Mouse (Mus musculus) retina, postnatal 7 days (tissue): ENCODE data around the gene Ankrd60.

ENCODE experiments used
- DNase-seq: peaks from one replicate; pipeline ENCODE4 v3.0.0-alpha.2; 2012; ENCODE audit warnings: low read depth, low spot score

The Ankrd60 gene

DNA sequence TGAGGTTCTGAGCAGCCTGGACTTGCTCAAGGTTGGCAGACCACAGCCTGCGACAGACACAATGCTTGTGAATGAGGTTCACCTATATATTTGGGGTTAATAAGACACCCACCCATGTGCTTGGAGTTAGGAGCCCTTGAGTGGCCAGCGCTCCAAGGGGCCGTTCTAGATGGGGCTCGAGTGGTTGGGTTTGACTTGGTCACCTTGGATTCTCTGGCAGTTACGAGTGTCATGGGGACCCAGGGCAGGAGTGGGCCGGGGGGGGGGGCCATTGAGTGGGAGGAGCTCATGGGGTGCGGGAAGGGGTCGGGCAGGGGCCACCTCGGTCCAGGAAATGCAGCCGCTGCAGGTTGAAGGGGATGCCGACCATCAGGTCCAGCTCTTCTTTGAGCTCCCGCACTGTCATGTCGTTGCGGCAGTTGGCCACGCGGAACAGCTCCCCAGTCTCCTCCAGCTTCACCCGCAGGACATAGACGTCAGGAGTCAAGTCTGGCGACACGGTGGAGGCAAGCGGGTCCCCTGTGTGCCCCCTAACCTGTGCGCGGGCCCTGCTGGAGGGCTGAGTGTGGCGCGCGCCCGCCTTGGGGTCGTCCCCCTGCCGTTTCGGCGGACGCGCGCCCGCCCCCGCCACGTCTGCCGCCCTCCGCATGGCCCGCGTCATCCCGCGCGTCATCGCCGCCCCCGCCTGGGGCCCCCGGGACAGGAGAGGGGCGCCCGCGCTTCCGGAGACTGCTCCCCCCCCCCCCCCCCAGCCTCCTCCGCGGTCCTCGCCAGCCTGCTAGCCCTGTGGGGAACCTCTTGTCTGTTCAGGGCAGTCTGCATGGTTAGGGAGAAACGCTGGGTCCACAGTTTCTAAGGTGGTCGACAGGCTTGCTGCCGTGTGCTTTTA lies at the start of gene Ankrd60:
TSS of gene Ankrd60 (minus strand) at position 697 of the 889 bp plus-strand sequence.
- DNase-seq, result no peak

DNA sequence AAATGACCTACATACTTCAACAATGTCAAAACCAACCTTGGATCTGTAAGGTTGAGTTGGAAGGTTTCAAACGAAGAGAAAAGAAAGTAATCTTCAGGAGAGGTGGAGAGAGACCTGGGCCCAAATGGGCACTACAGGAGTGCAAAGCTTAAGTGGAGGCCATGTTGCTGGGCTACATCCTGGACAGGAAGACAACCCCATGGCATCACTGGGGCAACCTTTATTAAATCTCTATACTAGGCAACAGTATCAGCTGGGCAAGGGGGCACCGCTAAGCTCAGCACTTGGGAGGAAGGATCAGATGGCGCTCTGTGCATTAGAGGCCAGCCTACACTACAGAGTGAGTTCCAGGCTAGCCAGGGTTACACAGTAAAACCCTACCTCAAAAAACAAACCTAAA lies 47.6 kb upstream of the Ankrd60 start:
- no peak for DNase-seq

DNA sequence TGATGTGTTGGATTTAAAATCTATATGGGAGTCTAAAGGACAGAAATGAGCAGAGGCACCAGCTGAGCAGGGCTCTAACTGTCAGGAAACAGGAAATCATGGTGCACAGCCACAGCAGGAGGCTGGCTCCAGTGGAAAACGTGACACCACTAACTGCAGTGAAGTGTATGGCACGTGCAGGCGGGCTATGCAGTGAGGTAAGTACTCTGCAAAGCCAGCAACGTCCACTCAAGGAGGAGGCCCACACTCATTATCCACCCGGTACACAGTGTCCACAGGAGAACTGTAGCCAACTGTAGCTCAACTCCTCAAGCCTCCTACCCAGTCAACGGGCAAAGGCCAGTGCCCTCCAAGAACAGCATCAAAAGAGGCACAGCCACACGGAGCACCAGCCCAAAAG lies 46.5 kb upstream of the Ankrd60 start:
- DNase-seq, result no peak

DNA sequence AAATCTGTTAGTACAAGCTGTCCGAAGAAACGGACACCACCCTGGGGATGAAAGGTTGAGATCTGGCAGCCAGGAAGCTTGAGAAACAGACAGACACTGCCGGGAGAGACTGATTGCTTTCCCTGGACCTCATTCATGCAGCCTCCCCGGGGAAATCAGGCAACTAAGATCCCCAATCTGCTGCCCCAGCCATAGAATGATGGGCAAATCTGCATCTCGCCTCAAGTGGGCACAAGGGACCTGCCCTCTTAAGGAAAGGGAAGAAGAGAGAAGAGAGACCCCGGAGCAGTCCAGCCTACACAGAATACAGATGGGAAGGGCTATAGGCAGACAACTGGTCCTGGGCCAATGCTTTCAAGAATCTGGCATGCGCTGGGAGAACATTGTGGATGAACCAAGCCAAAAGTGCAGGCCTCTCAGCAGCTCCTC lies 44.0 kb upstream of the Ankrd60 start:
- no peak for DNase-seq

DNA sequence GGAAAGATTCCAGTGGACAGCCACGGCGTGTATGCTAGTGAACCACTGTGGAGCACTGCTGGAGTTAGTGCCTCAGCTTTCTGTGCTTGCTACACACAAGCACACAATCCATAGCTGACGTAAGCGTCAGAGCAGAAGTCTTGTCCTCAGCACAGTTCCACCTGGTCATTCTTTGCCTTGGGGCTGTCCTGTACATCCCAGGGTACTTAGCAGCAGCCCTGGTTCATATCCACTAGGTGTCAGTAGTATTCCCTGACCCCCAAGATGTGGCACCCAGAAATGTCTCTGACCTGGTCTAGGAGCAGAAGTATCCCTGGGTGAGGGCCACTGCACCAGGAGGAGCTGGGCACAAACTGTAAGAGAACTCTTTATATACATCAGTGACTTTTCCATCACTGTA lies 42.5 kb upstream of the Ankrd60 start:
- no peak for DNase-seq

DNA sequence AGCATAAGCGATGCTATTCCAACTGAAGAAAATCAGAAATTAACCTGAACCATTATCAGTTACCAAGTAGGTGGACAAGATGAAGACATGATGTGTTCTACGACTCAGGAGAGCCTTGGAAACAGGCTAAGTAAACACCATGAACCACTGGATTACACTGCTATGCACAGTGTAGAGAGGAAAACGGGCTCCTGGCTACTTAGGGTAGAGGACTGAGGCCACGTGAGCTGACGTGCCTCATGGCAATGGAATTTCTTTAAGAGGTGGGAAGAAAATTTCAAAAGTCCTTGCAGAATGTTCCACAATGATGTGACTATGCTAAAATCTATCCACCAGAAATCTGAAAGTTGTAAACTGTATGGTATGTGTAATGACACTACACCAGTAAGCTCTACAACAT lies 41.0 kb upstream of the Ankrd60 start:
- DNase-seq, result no peak

DNA sequence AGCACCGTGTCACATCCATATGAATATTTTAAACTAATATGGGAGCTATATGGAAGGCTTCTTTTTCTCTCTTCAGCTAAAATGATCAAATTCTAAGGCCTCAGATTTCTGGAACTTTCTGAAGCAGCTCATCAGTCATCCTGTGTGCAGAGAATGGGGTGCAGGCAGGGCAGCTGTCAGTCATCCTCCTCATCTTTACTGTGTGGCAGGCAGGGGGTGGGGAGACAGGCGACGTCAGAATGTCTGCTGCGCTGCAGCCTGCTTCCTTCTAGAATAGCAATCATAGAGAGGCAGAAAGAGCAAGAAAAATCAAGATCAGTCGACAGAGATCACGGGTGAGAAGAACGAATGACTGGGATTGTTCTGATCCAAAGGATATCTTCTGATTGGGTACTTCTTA lies 38.0 kb upstream of the Ankrd60 start:
- no peak for DNase-seq

DNA sequence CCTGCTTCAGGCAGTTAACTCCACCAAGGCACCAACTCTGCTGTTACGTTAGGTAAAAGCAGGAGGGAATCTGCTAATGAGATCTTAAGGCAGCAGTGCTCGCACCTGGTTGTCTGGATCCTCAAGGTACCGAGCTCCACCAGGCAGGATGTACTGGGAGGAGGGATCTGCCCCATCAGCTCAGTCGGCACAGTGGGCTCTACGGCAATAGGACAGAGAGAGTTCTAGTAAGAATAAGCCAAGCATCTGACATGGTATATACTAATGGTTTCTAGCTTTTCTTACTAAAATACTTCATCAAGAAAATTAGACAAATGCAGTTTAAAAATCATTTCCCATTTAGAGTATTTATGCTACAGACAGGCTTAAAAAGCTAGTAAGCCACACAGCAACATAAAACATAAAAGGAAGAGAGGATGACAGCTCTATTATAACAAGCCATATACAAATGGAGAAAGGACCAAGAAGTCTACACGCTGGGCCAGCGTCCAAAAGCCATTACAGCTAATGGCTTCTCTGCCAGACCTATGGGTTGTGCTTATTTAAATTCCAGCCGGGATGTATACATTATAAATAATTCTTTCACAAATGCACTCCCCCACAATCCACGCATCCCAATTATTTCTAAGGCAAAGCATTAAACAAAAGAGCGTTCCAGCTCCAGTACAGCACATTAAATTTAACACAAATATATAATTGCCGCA lies 37.4 kb upstream of the Ankrd60 start:
- DNase-seq, result no peak

DNA sequence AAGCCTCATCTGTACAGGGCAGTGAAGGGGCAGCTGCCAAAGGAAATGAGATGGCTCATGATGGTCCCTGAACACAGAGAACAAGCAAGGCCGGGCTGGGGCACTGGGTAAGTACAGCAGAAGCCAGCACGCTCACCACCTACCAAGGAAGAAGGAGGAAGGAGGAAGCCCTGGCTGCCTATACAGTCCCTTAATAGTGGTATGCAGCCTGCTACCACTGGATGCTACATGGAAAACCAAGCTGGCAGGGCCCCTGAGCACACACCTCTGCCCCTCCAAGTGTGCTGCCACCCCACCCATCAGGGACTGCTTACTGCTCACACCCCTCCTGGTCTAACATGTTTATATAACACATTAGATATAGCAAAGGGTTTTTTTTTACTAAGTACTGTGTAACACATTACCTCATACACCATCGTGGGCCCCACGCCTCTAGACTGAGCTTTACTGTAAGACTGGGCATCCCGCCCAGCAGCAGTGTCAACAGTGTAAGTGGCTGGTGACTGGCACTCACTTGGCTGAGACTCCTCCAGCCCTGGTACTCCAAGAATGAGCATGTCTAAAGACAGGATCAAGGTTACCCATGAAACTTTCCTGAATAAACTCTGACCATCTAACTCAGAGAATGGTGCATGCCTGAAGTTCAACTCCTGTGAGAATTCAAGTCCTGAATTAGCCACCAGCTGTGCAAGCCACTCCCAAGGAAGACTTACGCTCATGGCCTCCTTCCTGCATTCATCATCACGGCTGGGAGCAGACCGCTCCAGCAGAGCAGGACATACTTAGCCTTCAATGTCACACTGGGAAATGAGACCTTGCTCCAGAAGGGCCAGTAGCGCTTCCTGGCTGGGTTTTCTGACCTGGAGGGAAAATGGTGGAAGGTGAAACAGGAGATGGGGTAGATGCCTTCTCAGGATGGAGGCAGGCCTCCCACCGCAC lies 30.1 kb upstream of the Ankrd60 start:
- no peak for DNase-seq

DNA sequence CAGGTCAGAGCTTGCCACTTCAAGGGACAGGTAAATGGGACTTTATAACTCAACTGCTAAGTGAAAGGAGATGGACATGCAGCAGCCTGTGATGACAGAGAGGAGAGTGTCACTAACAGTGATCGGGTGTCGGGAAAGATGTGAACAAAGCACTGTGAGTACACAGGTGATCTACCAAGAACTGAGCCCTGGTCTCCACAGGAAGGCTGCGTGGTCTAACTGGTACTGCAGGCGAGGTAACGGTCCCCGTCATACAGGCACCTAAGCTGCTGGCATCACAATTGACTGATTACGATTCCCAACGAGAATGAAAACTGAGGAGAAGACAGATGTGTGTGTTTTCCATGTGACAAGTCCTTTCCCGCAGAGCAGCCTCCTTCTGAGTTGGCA lies 28.2 kb upstream of the Ankrd60 start:
- no peak for DNase-seq

DNA sequence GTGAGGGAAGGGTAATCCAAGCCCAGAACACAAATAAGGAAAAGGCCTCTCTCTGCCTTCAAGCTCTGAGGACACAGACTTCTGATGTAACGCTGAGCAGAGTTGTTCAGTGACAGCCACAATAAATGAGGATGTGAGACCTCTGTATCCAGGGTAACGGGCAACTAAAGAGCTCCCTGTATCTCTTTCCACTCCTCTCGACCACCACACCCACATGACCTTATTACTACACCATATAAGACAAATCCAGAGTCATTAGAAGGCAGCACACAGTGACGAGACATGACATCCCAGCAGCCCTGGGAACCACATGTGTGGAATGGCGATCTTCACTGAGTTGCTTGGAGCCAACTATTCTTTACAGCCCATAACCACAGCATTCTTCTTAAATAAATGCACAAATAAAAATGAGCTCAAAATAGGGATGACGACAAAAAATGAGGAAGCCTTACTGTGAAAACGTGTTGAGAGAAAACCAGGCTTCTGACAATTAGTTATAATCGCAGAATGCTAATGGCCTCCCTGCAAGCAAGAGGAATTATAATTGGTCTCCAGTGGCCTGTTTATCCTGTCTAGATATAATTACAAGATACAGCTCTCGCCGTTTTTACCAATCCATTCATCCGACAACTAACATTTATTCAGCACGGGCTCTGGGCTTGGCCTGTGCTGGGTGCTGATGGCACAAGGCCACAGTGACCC lies 27.7 kb upstream of the Ankrd60 start:
- DNase-seq, result no peak

DNA sequence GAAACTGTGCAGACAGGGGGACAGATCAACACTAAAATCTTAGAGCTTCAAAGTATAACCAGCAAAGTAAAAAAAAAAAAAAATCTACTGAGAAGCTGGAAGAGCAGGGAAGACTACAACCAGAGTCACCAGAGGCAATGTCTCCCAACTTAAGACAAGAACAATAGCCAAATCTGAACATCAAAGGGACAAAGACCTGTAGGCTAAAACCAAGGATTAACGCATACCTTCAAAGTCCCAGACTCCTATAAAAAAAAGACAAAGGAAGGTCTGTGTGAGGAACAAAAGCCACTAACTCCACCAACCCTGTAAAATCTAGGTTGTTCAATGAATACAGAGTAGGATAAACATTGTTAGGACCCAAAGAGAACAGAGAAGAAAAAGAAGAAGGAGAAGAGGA lies 23.7 kb upstream of the Ankrd60 start:
- DNase-seq, result no peak

DNA sequence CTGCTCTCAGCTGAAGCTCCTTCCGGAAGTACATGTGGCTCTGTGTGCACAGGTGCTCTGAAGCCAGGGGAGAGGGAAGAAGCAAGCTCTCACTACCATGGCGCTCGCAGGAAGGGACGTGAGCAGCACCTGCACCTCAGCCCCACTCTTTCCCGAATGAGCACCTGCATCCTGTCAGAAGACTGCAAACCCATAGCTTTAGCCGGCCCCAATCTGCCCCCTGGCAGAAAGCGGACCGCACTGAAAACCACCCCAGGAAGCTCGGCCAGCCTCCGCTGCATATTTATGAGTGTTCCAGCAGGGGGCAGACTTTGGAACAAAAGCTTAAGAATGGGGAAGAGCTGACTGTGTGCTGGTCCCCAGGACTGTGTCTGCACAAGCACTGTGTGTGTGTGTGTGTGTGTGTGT lies 17.2 kb upstream of the Ankrd60 start:
- no peak for DNase-seq

DNA sequence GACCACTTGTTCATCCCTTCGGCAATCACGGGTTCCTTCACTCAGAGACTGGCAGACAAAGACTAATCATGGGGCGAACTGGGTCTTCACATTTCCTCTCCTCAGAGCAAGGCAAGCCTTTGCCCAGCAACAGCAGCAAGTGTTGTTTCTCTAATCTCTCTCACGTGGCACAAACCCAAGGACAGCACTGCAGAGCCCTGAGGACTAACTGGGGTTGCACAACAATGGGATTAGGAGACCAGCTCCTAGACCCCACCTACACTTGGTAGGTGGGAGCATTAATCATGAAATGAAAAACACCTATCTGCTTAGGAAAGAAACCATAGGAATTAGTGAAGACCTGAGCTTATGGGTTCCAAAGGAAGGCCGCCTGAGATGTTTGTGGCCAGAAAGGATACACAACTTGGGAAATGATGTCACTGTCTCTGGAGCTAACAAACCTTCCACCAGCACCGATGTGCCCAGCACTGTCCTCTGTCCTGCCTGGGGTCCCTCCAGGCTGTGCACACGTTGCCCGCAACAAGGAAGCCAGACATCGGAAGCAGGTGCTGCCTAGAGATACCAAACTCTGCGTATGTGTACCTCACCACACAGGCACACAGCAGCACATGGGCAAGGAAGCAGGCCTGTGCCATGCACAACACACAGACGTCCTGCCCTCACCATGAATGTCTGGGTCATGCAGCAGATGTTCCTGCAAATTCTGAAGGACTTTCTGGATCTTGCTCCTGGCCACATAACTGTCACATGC lies 16.3 kb upstream of the Ankrd60 start:
- DNase-seq, result no peak

DNA sequence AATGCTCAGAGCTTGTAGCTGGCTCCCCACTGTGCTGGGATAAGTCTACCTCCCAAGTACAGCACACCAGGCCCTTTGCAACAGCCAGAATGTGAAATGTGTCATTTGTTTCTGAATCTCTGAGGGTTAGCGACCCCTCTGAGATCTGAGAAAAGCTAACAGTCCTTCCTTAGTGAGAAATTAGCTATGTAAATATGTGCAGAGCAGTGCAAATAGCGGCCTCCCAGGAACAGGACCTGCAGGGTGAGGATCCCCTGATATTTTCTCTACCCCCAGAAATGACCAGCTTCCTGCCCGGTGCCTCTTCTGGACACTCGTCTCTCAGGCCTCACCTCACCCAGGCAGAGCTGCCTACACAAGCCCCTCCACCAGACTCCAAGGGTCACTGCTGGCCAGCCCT lies 15.7 kb upstream of the Ankrd60 start:
- no peak for DNase-seq

DNA sequence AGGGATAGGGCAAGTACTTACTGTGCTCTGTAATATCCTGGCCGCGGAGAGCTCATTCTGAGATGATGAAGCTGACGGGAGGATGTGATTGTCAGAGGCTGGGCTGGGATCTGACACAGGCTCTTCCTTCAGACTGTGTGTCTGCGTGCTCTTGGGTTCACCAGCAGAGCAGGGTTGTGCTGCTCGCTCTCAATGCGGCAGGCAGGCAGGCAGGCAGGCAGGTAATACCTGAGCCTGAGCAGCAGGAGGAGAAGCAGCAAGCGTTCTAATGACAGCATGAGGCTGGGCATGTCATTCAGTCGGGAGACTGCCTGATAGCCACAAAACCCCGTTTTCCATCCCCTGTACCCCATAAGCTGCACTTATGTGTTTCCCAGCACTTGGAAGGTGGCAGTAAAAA lies 14.6 kb upstream of the Ankrd60 start:
- DNase-seq, result no peak

DNA sequence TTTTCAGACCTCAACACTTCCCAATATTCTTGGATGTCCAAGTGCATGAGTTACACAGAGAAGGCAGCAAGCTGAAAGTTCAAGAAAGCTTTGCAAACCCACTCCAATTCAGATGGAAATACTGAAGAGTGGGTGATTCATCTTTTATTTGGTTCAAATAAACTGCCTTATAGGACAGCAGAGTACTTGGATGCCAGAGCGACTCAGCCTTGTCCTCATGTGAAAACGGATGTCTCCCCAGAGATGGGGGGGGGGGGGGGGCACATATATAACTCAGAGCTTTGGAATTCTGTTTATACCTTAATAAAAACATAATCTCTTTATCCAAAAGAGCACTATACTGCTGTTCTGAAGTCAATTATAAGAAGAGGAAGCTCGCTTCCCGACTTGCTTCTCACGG lies 9.2 kb upstream of the Ankrd60 start:
- DNase-seq, result no peak

DNA sequence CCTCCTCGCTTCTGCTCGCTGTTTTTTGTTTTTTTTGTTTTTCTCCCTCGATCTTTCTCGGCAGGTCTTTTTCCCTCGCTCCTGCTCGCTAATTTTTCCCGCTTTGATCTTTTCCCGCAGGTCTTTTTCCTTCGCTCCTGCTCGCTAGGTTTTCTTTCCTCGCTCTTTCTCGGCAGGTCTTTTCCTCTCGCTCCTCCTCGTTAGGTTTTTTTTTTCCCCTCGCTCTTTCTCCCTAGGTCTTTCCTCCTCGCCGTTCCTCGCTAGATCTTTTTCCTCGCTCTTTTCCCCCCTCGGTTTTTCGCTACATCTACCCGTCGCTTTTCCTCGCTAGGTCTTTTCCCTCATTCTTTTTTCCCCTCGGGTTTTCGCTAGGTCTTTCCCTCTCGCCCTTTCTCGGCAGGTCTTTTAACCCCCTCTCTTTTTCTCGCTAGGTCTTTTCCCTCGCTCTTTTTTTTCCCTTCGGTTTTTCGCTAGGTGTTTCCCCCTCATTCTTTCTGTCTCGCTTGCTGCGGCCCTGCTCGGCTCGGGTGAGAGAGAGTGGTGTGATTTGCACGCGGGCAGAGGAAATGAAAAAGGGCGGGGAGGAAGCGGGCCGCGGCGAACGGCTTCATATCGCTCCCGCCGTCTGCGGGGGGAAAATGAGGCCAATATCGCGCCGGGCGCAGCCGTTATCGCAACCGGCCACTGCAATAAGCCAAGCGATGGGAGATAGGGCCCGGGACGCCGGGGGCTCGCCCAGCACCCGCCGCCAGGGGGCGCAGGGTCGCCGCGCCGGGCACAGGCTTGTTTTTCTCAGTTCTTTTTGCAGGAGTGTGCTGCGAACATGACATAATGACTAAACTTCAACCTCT lies 8.2 kb upstream of the Ankrd60 start:
- peak; percentile 48 for DNase-seq

DNA sequence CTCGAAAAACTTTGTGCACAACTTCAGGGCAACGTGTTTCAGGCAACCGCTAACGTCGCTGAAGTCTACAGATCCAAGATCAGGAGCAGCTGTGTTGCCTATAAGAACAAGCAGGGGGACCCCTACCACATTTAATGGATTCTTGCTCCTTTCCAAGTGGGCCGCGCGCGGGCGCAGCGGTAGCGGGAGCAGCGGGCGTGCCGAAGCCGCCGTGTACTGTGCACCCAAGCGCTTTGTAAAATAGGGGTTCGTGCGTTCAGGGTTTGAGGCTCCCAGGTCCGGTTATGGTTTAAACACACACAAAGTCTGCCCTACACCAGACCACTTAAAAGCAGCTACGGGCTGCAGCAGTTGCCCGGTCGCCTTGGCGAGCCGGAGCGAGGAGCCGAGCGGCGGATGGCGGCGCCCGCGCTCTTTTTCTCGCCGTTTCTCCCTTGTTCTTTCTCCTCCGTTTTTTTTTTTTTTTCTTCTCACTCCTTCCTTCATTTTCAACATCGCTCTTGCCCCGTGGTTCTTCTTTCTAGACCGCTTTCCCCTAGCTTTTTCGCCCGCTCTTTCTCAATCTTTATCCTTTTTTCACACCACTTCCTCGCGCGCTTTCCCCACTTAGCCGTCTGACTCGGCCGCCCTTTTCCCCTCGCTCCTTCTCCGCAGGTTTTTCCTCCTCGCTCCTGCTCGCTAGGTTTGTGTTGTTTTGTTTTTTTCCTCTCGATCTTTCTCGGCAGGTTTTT lies 7.4 kb upstream of the Ankrd60 start:
- no peak for DNase-seq
